Mouse (Mus musculus) heart, adult 2 months (tissue): ENCODE measurements at regions not wholly inside any gene's neighbourhood (a gene's known extent, or its start where the extent isn't known, plus 50 kb on each side); places are given as distances from the start of the nearest gene placed in this dataset.

Experiments used
- CTCF ChIP-seq: fragments of 200-600 bp; IDR thresholded peaks from 2 replicates; pipeline ENCODE4 v1.8.1; 2022; ENCODE audit warnings: antibody characterized with exemption, mild to moderate bottlenecking, moderate library complexity
- EP300 ChIP-seq: fragments of 200-500 bp; IDR thresholded peaks from 2 replicates; pipeline ENCODE4 v1.6.1; 2011; ENCODE audit warnings: low read depth, low read length, control low read depth; ENCODE audit not compliant: insufficient read depth
- POLR2A ChIP-seq: fragments of 200-500 bp; IDR thresholded peaks from 2 replicates; pipeline ENCODE4 v1.6.1; 2011; ENCODE audit warnings: mild to moderate bottlenecking, low read depth, low read length, control low read depth; ENCODE audit not compliant: insufficient read depth

DNA sequence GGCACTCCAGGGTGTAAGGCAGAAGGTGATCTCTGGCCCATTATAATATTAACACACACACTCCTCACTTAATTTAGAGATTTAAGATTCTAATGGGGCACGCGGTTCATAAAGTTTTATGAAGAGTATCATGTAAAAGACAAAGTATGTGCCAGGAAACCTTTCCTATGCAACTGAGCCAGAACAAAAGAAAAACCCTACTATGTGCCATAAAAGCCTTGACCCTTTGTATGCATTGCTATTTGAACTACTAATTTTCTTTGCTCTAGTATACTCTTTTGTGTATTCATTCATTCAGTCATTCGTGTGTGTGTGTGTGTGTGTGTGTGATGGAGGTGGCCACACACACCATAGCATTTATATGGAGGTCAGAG is 446.2 kb downstream of the Ptpru start:
- TF ChIP-seq CTCF (no peak), POLR2A (no peak), EP300 (no peak)
